Mouse (Mus musculus) hindbrain, embryonic 16.5 days (tissue): ENCODE data around the gene Lrrc30. TPM values are rescaled to one million over a fixed set of nuclear protein-coding genes. Genes with fewer than 3 reads are reported as not detected.

Source experiments
- ATAC-seq: fragments of 200-750 bp; cut with Nextera tagmentation; 2 replicates; pipeline ENCODE4 v1.8.0; 2017; ENCODE audit warnings: moderate TSS enrichment, moderate library complexity
- H3K27ac ChIP-seq: fragments of 300-500 bp; sonication (generic); 2 replicates; pipeline ENCODE4 v1.5.1; 2014; ENCODE audit warnings: low read depth, mild to moderate bottlenecking, control low read depth, low read length, moderate library complexity
- H3K27me3 ChIP-seq: fragments of 300-500 bp; sonication (generic); replicated peaks from 2 replicates; pipeline ENCODE4 v1.6.1; 2014; ENCODE audit warnings: low read length; ENCODE audit not compliant: control insufficient read depth, insufficient read depth
- H3K36me3 ChIP-seq: fragments of 300-500 bp; sonication (generic); 2 replicates; pipeline ENCODE4 v1.6.1; 2014; ENCODE audit warnings: mild to moderate bottlenecking, low read length, moderate library complexity, mixed read lengths; ENCODE audit not compliant: control insufficient read depth, insufficient read depth
- H3K4me1 ChIP-seq: fragments of 300-500 bp; sonication (generic); 2 replicates; pipeline ENCODE4 v1.6.1; 2014; ENCODE audit warnings: low read depth, low read length; ENCODE audit not compliant: control insufficient read depth, insufficient read depth
- H3K4me2 ChIP-seq: fragments of 300-500 bp; sonication (generic); 2 replicates; pipeline ENCODE4 v1.6.1; 2014; ENCODE audit warnings: mild to moderate bottlenecking, low read length, control low read depth, moderate library complexity
- H3K4me3 ChIP-seq: fragments of 300-500 bp; sonication (generic); 2 replicates; pipeline ENCODE4 v1.5.1; 2014; ENCODE audit warnings: mild to moderate bottlenecking, low read length, control low read depth, moderate library complexity
- H3K9ac ChIP-seq: fragments of 300-500 bp; sonication (generic); 2 replicates; pipeline ENCODE4 v1.6.1; 2014; ENCODE audit warnings: low read depth, mild to moderate bottlenecking, control low read depth, low read length, moderate library complexity
- H3K9me3 ChIP-seq: fragments of 300-500 bp; sonication (generic); 2 replicates; pipeline ENCODE4 v1.6.1; 2014; ENCODE audit warnings: mild to moderate bottlenecking, low read length, moderate library complexity; ENCODE audit not compliant: control insufficient read depth
- WGBS: fragments of 180-500 bp; shearing (Covaris S2); extraction: QIAGEN DNeasy Blood & Tissue Kit; methylation state at CpG from one replicate; pipeline ENCODE4 v1.1.7; 2014; 5-methylcytosine and 5-hydroxymethylcytosine counted together
- polyA plus RNA-seq: library from polyadenylated mRNA; unstranded; fragments of >200 nt; fragmentation: Nextera tagmentation; extraction: Ambion mirVana; gene quantifications from 2 replicates; pipeline ENCODE4 v1.2.1, GENCODE M21; 2015

The Lrrc30 gene
- polyA plus RNA-seq: not detected in 2 replicates

GRCm38 (mm10) chr17:67632676-67633339 lies at the start of gene Lrrc30:
Gene Lrrc30, minus strand, starts transcription at chr17:67632723.
- no peak for ATAC-seq
- H3K27me3 ChIP-seq: no peaks in the 10 kb centered on the region
- no peak within 1 kb of the TSS for H3K4me3 ChIP-seq
- no peaks in the 10 kb centered on the region for H3K9me3 ChIP-seq
- H3K4me1 ChIP-seq: no peaks in the 10 kb centered on the region
- H3K36me3 ChIP-seq: no peaks in the 10 kb centered on the region
- no peak within 1 kb of the TSS for H3K27ac ChIP-seq
- H3K4me2 ChIP-seq: no peak within 1 kb of the TSS
- 81% methylated on average over 13 of the region's 13 CpGs for WGBS
- no peak within 1 kb of the TSS for H3K9ac ChIP-seq

- H3K9me3 ChIP-seq: no peaks in the 10 kb centered on the region
- H3K27me3 ChIP-seq: no peaks in the 10 kb centered on the region
- no peak overlapping the region for H3K27ac ChIP-seq
- H3K4me3 ChIP-seq: no peak overlapping the region
- no peak for ATAC-seq
- no peak overlapping the region for H3K9ac ChIP-seq
- no peaks in the 10 kb centered on the region for H3K36me3 ChIP-seq
- no peaks in the 10 kb centered on the region for H3K4me1 ChIP-seq
- 50% methylated on average over 6 of the region's 6 CpGs for WGBS
- H3K4me2 ChIP-seq: no peak overlapping the region
Observed at GRCm38 (mm10) chr17:67681084-67681483, 48.6 kb upstream of the Lrrc30 start.

GRCm38 (mm10) chr17:67678576-67678975 lies 46.1 kb upstream of the Lrrc30 start:
- no peaks in the 10 kb centered on the region for H3K9me3 ChIP-seq
- no peaks in the 10 kb centered on the region for H3K36me3 ChIP-seq
- no peaks in the 10 kb centered on the region for H3K4me1 ChIP-seq
- H3K4me3 ChIP-seq: no peak overlapping the region
- no peaks in the 10 kb centered on the region for H3K27me3 ChIP-seq
- H3K4me2 ChIP-seq: no peak overlapping the region
- no peak for ATAC-seq
- no peak overlapping the region for H3K9ac ChIP-seq
- no peak overlapping the region for H3K27ac ChIP-seq
- WGBS: 90% methylated on average over 1 of the region's 1 CpGs

GRCm38 (mm10) chr17:67667981-67668380 lies 35.5 kb upstream of the Lrrc30 start:
- H3K36me3 ChIP-seq: no peaks in the 10 kb centered on the region
- no peak overlapping the region for H3K4me2 ChIP-seq
- no peaks in the 10 kb centered on the region for H3K4me1 ChIP-seq
- no peak overlapping the region for H3K4me3 ChIP-seq
- no peaks in the 10 kb centered on the region for H3K9me3 ChIP-seq
- H3K9ac ChIP-seq: no peak overlapping the region
- WGBS: 15% methylated on average over 3 of the region's 3 CpGs
- H3K27ac ChIP-seq: no peak overlapping the region
- no peaks in the 10 kb centered on the region; the same call in 1 of the 2 replicates for H3K27me3 ChIP-seq
- peak; percentile 76 for ATAC-seq

GRCm38 (mm10) chr17:67666981-67667380 lies 34.5 kb upstream of the Lrrc30 start:
- H3K27ac ChIP-seq: no peak overlapping the region
- no peak overlapping the region for H3K9ac ChIP-seq
- no peaks in the 10 kb centered on the region; the same call in 1 of the 2 replicates for H3K27me3 ChIP-seq
- WGBS: 65% methylated on average over 5 of the region's 5 CpGs
- no peaks in the 10 kb centered on the region for H3K4me1 ChIP-seq
- H3K4me2 ChIP-seq: no peak overlapping the region
- no peaks in the 10 kb centered on the region for H3K9me3 ChIP-seq
- H3K4me3 ChIP-seq: no peak overlapping the region
- H3K36me3 ChIP-seq: no peaks in the 10 kb centered on the region
- ATAC-seq: no peak

- no peak overlapping the region for H3K4me3 ChIP-seq
- H3K27ac ChIP-seq: no peak overlapping the region
- no peaks in the 10 kb centered on the region for H3K9me3 ChIP-seq
- no peaks in the 10 kb centered on the region; the same call in 1 of the 2 replicates for H3K27me3 ChIP-seq
- H3K4me2 ChIP-seq: no peak overlapping the region
- H3K9ac ChIP-seq: no peak overlapping the region
- no peaks in the 10 kb centered on the region for H3K4me1 ChIP-seq
- WGBS: 75% methylated on average over 3 of the region's 3 CpGs
- no peaks in the 10 kb centered on the region for H3K36me3 ChIP-seq
- no peak for ATAC-seq
Observed at GRCm38 (mm10) chr17:67664299-67664698, 31.8 kb upstream of the Lrrc30 start.

- WGBS: 8% methylated on average over 4 of the region's 4 CpGs
- no peak overlapping the region for H3K9ac ChIP-seq
- H3K4me3 ChIP-seq: no peak overlapping the region
- no peaks in the 10 kb centered on the region for H3K4me1 ChIP-seq
- H3K27ac ChIP-seq: no peak overlapping the region
- no peaks in the 10 kb centered on the region for H3K9me3 ChIP-seq
- no peak overlapping the region for H3K4me2 ChIP-seq
- H3K27me3 ChIP-seq: no peaks in the 10 kb centered on the region
- ATAC-seq: no peak
- H3K36me3 ChIP-seq: no peaks in the 10 kb centered on the region
Observed at GRCm38 (mm10) chr17:67651506-67651905, 19.0 kb upstream of the Lrrc30 start.

- Histone ChIP-seq H3K9me3 (peaks cover 3% of the 10 kb centered on the region; the same call in 1 of the 2 replicates), H3K27ac (no peak overlapping the region), H3K4me2 (no peak overlapping the region), H3K9ac (no peak overlapping the region), H3K4me1 (no peaks in the 10 kb centered on the region), H3K36me3 (no peaks in the 10 kb centered on the region), H3K27me3 (no peaks in the 10 kb centered on the region), H3K4me3 (no peak overlapping the region)
- no peak for ATAC-seq
Observed at GRCm38 (mm10) chr17:67641627-67642026, 9.1 kb upstream of the Lrrc30 start.

- H3K4me3 ChIP-seq: no peak overlapping the region
- H3K4me1 ChIP-seq: no peaks in the 10 kb centered on the region
- no peaks in the 10 kb centered on the region for H3K9me3 ChIP-seq
- no peak overlapping the region for H3K27ac ChIP-seq
- no peaks in the 10 kb centered on the region for H3K27me3 ChIP-seq
- no peak overlapping the region for H3K4me2 ChIP-seq
- 71% methylated on average over 10 of the region's 10 CpGs for WGBS
- H3K36me3 ChIP-seq: no peaks in the 10 kb centered on the region
- ATAC-seq: no peak; the same call in 1 of the 2 replicates
- H3K9ac ChIP-seq: no peak overlapping the region
Observed at GRCm38 (mm10) chr17:67638119-67638810, 5.7 kb upstream of the Lrrc30 start.
